Mouse (Mus musculus) heart, adult 9 months (tissue): Measurements from ENCODE around the gene Gpr176.

Experiments
- DNase-seq, 2 experiments: peaks; one replicate each; pipeline ENCODE4 v3.0.0; 2022; ENCODE audit warnings: low spot score in 2 of 2

Gene Gpr176

DNA sequence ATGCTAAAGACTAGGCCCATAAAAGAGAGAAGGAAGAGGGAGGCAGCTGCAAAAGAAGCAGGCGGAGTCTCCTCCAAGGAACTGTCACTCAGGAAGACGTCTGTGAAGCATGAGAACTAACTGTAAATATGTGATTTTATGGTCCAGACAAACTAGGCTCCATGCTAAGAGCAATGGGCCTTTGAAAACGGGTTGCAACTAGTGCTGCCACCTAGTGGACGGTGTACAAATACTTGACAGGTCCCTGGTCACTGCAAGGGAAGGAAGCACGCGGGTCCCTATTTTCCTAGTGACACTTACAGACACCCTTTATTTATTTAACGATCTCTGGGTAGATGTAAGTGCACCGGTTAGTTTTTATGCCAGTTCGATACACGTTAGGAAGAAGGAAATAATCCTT, 127.3 kb downstream of the Gpr176 start:
- DNase-seq: peak; percentile 27 to 41

DNA sequence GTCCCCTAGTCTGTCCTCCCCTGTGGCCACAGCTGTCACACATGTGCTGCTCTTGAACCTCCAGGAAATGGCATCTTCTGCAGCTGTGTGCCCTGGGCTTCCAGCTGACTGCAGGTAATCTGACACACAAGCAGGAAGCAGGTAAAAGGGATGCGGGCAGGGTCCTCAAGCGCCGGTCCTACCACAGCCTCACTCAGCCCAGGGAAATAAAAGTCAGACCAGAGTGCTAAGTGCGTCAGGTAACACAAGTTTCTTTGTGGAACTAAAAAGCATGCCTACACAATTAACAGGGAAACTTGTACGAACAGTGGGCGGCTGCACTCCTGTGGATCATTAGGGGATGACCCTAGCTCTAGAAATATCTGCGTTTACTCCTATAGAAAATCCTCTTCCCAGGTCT, 137.0 kb downstream of the Gpr176 start:
- no peak for DNase-seq

DNA sequence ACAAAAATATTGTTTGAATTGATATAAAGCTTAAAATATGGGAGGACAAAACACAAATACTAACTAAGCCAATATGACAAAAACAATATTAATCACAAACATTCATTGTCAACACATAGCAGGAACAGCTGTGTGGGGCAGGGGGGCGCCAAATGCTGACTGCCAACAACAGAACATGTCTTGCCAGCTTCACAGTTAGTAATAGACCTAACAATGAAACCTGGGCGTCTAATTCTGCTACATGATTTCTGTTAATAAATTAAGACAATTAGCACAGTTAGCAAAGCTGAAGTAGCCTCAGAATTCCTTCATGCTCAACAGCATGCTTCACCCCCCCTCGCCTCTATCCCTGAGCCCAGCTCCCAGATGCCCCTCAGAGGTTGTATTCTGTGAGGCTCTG, 137.6 kb downstream of the Gpr176 start:
- no peak for DNase-seq

- DNase-seq: no peak
Observed at GRCm38 (mm10) chr2:118230544-118230943, 142.7 kb downstream of the Gpr176 start.

DNA sequence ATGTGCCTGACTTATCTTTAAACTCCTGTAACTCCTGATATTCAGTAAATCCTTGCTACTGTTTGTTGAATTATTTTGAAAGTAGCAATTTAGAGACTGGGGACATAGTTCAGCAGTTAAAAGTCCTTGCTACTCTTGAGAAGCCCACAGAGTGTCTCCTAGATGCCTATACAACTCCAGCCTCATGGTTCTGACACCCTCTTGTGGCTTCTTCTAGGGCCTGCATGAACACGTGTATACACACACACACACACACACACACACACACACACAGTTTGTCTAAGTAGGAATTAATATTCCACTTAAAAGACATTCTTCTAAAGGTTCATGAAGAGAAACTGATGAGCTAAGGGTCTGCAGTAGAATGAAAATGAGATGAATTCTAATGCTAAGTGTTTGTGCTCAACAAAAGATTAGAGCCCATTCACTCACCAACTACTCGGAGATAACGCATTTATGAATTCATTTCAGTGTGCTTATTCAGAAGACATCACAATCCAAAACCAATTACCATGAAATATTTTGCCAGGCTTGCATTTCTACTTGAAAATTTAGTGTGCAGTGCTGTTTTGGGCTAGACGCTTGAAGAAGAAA, 144.6 kb downstream of the Gpr176 start:
- DNase-seq: no peak
